Mouse (Mus musculus): Measurements from ENCODE around the gene Stk11.

The Stk11 gene

GRCm38 (mm10) chr10:80115290-80115943 is at the start of gene Stk11:
Gene Stk11, plus strand, starts transcription at chr10:80115803.
- CTCF ChIA-PET = interaction anchor here (0.8 to 1.4 kb wide), 3 partner anchors 26 to 297 kb away, joined by 3 to 6 read pairs (median 3); partner anchors contain the start of gene Cbarp

GRCm38 (mm10) chr10:80069251-80069650 is 46.4 kb upstream of the Stk11 start:
- CTCF ChIA-PET = no interaction called here

- CTCF ChIA-PET = no interaction called here
Measured at GRCm38 (mm10) chr10:80069948-80070450, 45.6 kb upstream of the Stk11 start.

GRCm38 (mm10) chr10:80070837-80071515 is 44.6 kb upstream of the Stk11 start:
- CTCF ChIA-PET = interaction anchor here (0.6 to 1.1 kb wide), 2 partner anchors 23 to 84 kb away, joined by 3 to 4 read pairs; no protein-coding TSS in a partner anchor

GRCm38 (mm10) chr10:80071516-80071900 is 44.1 kb upstream of the Stk11 start:
- CTCF ChIA-PET = interaction anchor here (1.0 to 1.1 kb wide), 2 partner anchors 34 to 85 kb away, joined by 3 to 5 read pairs; partner anchors contain the start of gene Sbno2

GRCm38 (mm10) chr10:80072623-80073489 is 42.7 kb upstream of the Stk11 start:
- CTCF ChIA-PET = interaction anchor here (1.0 kb wide), 1 partner anchor 33 kb away, joined by 5 read pairs; the partner anchor contains the start of gene Sbno2

GRCm38 (mm10) chr10:80074813-80075601 is 40.6 kb upstream of the Stk11 start:
- CTCF ChIA-PET = interaction anchor here (0.6 kb wide), 1 partner anchor 83 kb away, joined by 5 read pairs; no protein-coding TSS in a partner anchor

- CTCF ChIA-PET = no interaction called here
Measured at GRCm38 (mm10) chr10:80075924-80076323, 39.7 kb upstream of the Stk11 start.

- CTCF ChIA-PET = interaction anchor here (0.6 kb wide), 1 partner anchor 96 kb away, joined by 6 read pairs; the partner anchor contains the start of gene 1600002K03Rik
Measured at GRCm38 (mm10) chr10:80076386-80076785, 39.2 kb upstream of the Stk11 start.

- CTCF ChIA-PET = interaction anchor here (0.7 kb wide), 1 partner anchor 24 kb away, joined by 3 read pairs; no protein-coding TSS in a partner anchor
Measured at GRCm38 (mm10) chr10:80077312-80077711, 38.3 kb upstream of the Stk11 start.

GRCm38 (mm10) chr10:80078366-80078765 is 37.2 kb upstream of the Stk11 start:
- CTCF ChIA-PET = interaction anchor here (0.7 kb wide), 1 partner anchor 19 kb away, joined by 3 read pairs; no protein-coding TSS in a partner anchor

- CTCF ChIA-PET = interaction anchor here (0.5 kb wide), 1 partner anchor 12 kb away, joined by 3 read pairs; no protein-coding TSS in a partner anchor
Measured at GRCm38 (mm10) chr10:80080396-80081070, 35.1 kb upstream of the Stk11 start.

GRCm38 (mm10) chr10:80081075-80081474 is 34.5 kb upstream of the Stk11 start:
- CTCF ChIA-PET = no interaction called here

GRCm38 (mm10) chr10:80084817-80085487 is 30.7 kb upstream of the Stk11 start:
- CTCF ChIA-PET = no interaction called here

- CTCF ChIA-PET = no interaction called here
Measured at GRCm38 (mm10) chr10:80086847-80087246, 28.8 kb upstream of the Stk11 start.

GRCm38 (mm10) chr10:80087483-80087882 is 28.1 kb upstream of the Stk11 start:
- CTCF ChIA-PET = no interaction called here

- CTCF ChIA-PET = no interaction called here
Measured at GRCm38 (mm10) chr10:80089146-80089545, 26.5 kb upstream of the Stk11 start.

GRCm38 (mm10) chr10:80091527-80091926 is 24.1 kb upstream of the Stk11 start:
- CTCF ChIA-PET = no interaction called here

- CTCF ChIA-PET = no interaction called here
Measured at GRCm38 (mm10) chr10:80092690-80093089, 22.9 kb upstream of the Stk11 start.

- CTCF ChIA-PET = no interaction called here
Measured at GRCm38 (mm10) chr10:80094085-80094484, 21.5 kb upstream of the Stk11 start.
